Mouse (Mus musculus): ENCODE data around the gene D1Ertd622e. TPM values are rescaled to one million over a fixed set of nuclear protein-coding genes. Genes with fewer than 3 reads are reported as not detected.

D1Ertd622e gene
- polyA plus RNA-seq (2015; fragmentation: Nextera tagmentation; extraction: Ambion mirVana): 21.2 and 23.8 TPM in 2 replicates

GRCm38 (mm10) chr1:97661406-97662241 lies at the start of gene D1Ertd622e:
Gene D1Ertd622e (minus strand): TSS chr1:97662074.
- Histone ChIP-seq H3K9ac (replicated peaks) (peak within 1 kb of the TSS; percentile 91), H3K36me3 (replicated peaks; ENCODE audit: insufficient read depth, low read length) (no peaks in the 10 kb centered on the region), H3K4me2 (ENCODE audit: low read depth, low read length) (peak within 1 kb of the TSS; percentile 89), H3K27ac (ENCODE audit: low read depth) (peak within 1 kb of the TSS; percentile 97), H3K4me3 (ENCODE audit: low read depth, low read length) (peak within 1 kb of the TSS; percentile 96), H3K27me3 (ENCODE audit: insufficient read depth, low read length) (no peaks in the 10 kb centered on the region), H3K4me1 (ENCODE audit: insufficient read depth) (peaks cover 23% of the 10 kb centered on the region), H3K9me3 (ENCODE audit: low read length) (no peaks in the 10 kb centered on the region)
- no peak for TF ChIP-seq CTCF (IDR thresholded peaks at IDR 0.05; ENCODE audit: low read depth)
- TF ChIP-seq EP300 (IDR thresholded peaks at IDR 0.05; ENCODE audit: low read depth): no peak
- peak; percentile 90 for DNase-seq
- WGBS (ENCODE audit: insufficient replicate concordance): 3% methylated on average over 60 of the region's 106 CpGs
- peak; percentile 85 for ATAC-seq

GRCm38 (mm10) chr1:97710520-97710919 lies 48.6 kb upstream of the D1Ertd622e start:
- no peak overlapping the region for H3K4me3 ChIP-seq (ENCODE audit: low read depth, low read length)
- H3K27me3 ChIP-seq (ENCODE audit: insufficient read depth, low read length): no peaks in the 10 kb centered on the region
- TF ChIP-seq EP300 (IDR thresholded peaks at IDR 0.05; ENCODE audit: low read depth) (no peak), CTCF (IDR thresholded peaks at IDR 0.05; ENCODE audit: low read depth) (no peak)
- peak; percentile 81 for ATAC-seq
- no peak overlapping the region for H3K9ac ChIP-seq (replicated peaks)
- 75% methylated on average over 3 of the region's 3 CpGs for WGBS (ENCODE audit: insufficient replicate concordance)
- H3K36me3 ChIP-seq (replicated peaks; ENCODE audit: insufficient read depth, low read length): peaks cover 42% of the 10 kb centered on the region
- no peaks in the 10 kb centered on the region for H3K4me1 ChIP-seq (ENCODE audit: insufficient read depth)
- no peak overlapping the region for H3K27ac ChIP-seq (ENCODE audit: low read depth)
- H3K9me3 ChIP-seq (ENCODE audit: low read length): no peaks in the 10 kb centered on the region
- no peak for DNase-seq
- H3K4me2 ChIP-seq (ENCODE audit: low read depth, low read length): no peak overlapping the region

GRCm38 (mm10) chr1:97705389-97705788 lies 43.5 kb upstream of the D1Ertd622e start:
- TF ChIP-seq EP300 (IDR thresholded peaks at IDR 0.05; ENCODE audit: low read depth) (no peak), CTCF (IDR thresholded peaks at IDR 0.05; ENCODE audit: low read depth) (no peak)
- Histone ChIP-seq H3K4me2 (ENCODE audit: low read depth, low read length) (no peak overlapping the region), H3K27ac (ENCODE audit: low read depth) (no peak overlapping the region), H3K4me1 (ENCODE audit: insufficient read depth) (no peaks in the 10 kb centered on the region), H3K4me3 (ENCODE audit: low read depth, low read length) (no peak overlapping the region), H3K27me3 (ENCODE audit: insufficient read depth, low read length) (no peaks in the 10 kb centered on the region), H3K36me3 (replicated peaks; ENCODE audit: insufficient read depth, low read length) (peaks cover 23% of the 10 kb centered on the region; the same call in 1 of the 2 replicates), H3K9ac (replicated peaks) (no peak overlapping the region), H3K9me3 (ENCODE audit: low read length) (no peaks in the 10 kb centered on the region)
- no peak for DNase-seq
- ATAC-seq: no peak

GRCm38 (mm10) chr1:97704646-97705045 lies 42.8 kb upstream of the D1Ertd622e start:
- TF ChIP-seq CTCF (IDR thresholded peaks at IDR 0.05; ENCODE audit: low read depth): no peak
- TF ChIP-seq EP300 (IDR thresholded peaks at IDR 0.05; ENCODE audit: low read depth): no peak
- WGBS (ENCODE audit: insufficient replicate concordance): 69% methylated on average over 1 of the region's 1 CpGs
- Histone ChIP-seq H3K9ac (replicated peaks) (no peak overlapping the region), H3K4me1 (ENCODE audit: insufficient read depth) (no peaks in the 10 kb centered on the region), H3K36me3 (replicated peaks; ENCODE audit: insufficient read depth, low read length) (peaks cover 19% of the 10 kb centered on the region; the same call in 1 of the 2 replicates), H3K9me3 (ENCODE audit: low read length) (no peaks in the 10 kb centered on the region), H3K4me2 (ENCODE audit: low read depth, low read length) (no peak overlapping the region), H3K27me3 (ENCODE audit: insufficient read depth, low read length) (no peaks in the 10 kb centered on the region), H3K4me3 (ENCODE audit: low read depth, low read length) (no peak overlapping the region), H3K27ac (ENCODE audit: low read depth) (no peak overlapping the region)
- ATAC-seq (no peak), DNase-seq (no peak)

GRCm38 (mm10) chr1:97698956-97699570 lies 37.2 kb upstream of the D1Ertd622e start:
- Histone ChIP-seq H3K9me3 (ENCODE audit: low read length) (no peaks in the 10 kb centered on the region), H3K4me1 (ENCODE audit: insufficient read depth) (no peaks in the 10 kb centered on the region), H3K4me3 (ENCODE audit: low read depth, low read length) (no peak overlapping the region), H3K27ac (ENCODE audit: low read depth) (no peak overlapping the region), H3K9ac (replicated peaks) (no peak overlapping the region), H3K27me3 (ENCODE audit: insufficient read depth, low read length) (no peaks in the 10 kb centered on the region), H3K36me3 (replicated peaks; ENCODE audit: insufficient read depth, low read length) (no peaks in the 10 kb centered on the region), H3K4me2 (ENCODE audit: low read depth, low read length) (0 out of 2 replicates have a peak overlapping the region, but pooled peaks have one; percentile 38)
- no peak for DNase-seq
- WGBS (ENCODE audit: insufficient replicate concordance): 24% methylated on average over 11 of the region's 11 CpGs
- TF ChIP-seq CTCF (IDR thresholded peaks at IDR 0.05; ENCODE audit: low read depth): no peak
- no peak for TF ChIP-seq EP300 (IDR thresholded peaks at IDR 0.05; ENCODE audit: low read depth)
- peak; percentile 40 for ATAC-seq

GRCm38 (mm10) chr1:97697273-97697672 lies 35.4 kb upstream of the D1Ertd622e start:
- TF ChIP-seq EP300 (IDR thresholded peaks at IDR 0.05; ENCODE audit: low read depth): no peak
- no peak for TF ChIP-seq CTCF (IDR thresholded peaks at IDR 0.05; ENCODE audit: low read depth)
- Histone ChIP-seq H3K4me2 (ENCODE audit: low read depth, low read length) (no peak overlapping the region), H3K9me3 (ENCODE audit: low read length) (no peaks in the 10 kb centered on the region), H3K27ac (ENCODE audit: low read depth) (no peak overlapping the region), H3K27me3 (ENCODE audit: insufficient read depth, low read length) (no peaks in the 10 kb centered on the region), H3K4me1 (ENCODE audit: insufficient read depth) (no peaks in the 10 kb centered on the region), H3K9ac (replicated peaks) (no peak overlapping the region), H3K4me3 (ENCODE audit: low read depth, low read length) (no peak overlapping the region), H3K36me3 (replicated peaks; ENCODE audit: insufficient read depth, low read length) (no peaks in the 10 kb centered on the region)
- DNase-seq (no peak), ATAC-seq (no peak)
- WGBS (ENCODE audit: insufficient replicate concordance): 71% methylated on average over 1 of the region's 1 CpGs

Measured in liver, postnatal 0 days (tissue).